Mouse (Mus musculus) lung, embryonic 15.5 days (tissue): ENCODE measurements around the gene Arhgap27. TPM values are rescaled to one million over a fixed set of nuclear protein-coding genes. Genes with fewer than 3 reads are reported as not detected.
A peak's percentile ranks its signal among the peaks of the same experiment; 100 is the strongest.
"Not testable (repeated sequence)": the region's sequence is repeated elsewhere in the genome, so short reads cannot be mapped to it uniquely, and the experiment has no call there.

Source experiments
- ATAC-seq: fragments of 200-750 bp; cut with Nextera tagmentation; 2 replicates; pipeline ENCODE4 v1.8.0; 2017; ENCODE audit warnings: moderate number of reproducible peaks, borderline replicate concordance; ENCODE audit not compliant: low FRiP score, low TSS enrichment; ENCODE audit errors: extremely low read depth
- H3K27ac ChIP-seq: fragments of 300-500 bp; sonication (generic); 2 replicates; pipeline ENCODE4 v1.5.1; 2015; ENCODE audit warnings: moderate library complexity, mild to moderate bottlenecking, inconsistent platforms
- H3K27me3 ChIP-seq: fragments of 300-500 bp; sonication (generic); 2 replicates; pipeline ENCODE4 v1.6.1; 2015; ENCODE audit warnings: inconsistent platforms
- H3K36me3 ChIP-seq: fragments of 300-500 bp; sonication (generic); 2 replicates; pipeline ENCODE4 v1.6.1; 2015; ENCODE audit warnings: inconsistent platforms
- H3K4me1 ChIP-seq: fragments of 300-500 bp; sonication (generic); 2 replicates; pipeline ENCODE4 v1.6.1; 2015; ENCODE audit warnings: inconsistent platforms
- H3K4me2 ChIP-seq: fragments of 300-500 bp; sonication (generic); 2 replicates; pipeline ENCODE4 v1.6.1; 2015; ENCODE audit warnings: inconsistent platforms, mild to moderate bottlenecking, moderate library complexity
- H3K4me3 ChIP-seq: fragments of 300-500 bp; sonication (generic); 2 replicates; pipeline ENCODE4 v1.5.1; 2015; ENCODE audit warnings: mild to moderate bottlenecking, inconsistent platforms
- H3K9ac ChIP-seq: fragments of 300-500 bp; sonication (generic); 2 replicates; pipeline ENCODE4 v1.6.1; 2015; ENCODE audit warnings: inconsistent platforms
- H3K9me3 ChIP-seq: fragments of 300-500 bp; sonication (generic); 2 replicates; pipeline ENCODE4 v1.6.1; 2016; ENCODE audit warnings: inconsistent platforms
- WGBS: fragments of 180-500 bp; shearing (Covaris S2); methylation state at CpG from one replicate; pipeline ENCODE4 v1.1.7; 2015; 5-methylcytosine and 5-hydroxymethylcytosine counted together
- polyA plus RNA-seq: library from polyadenylated mRNA; unstranded; fragments of >200 nt; fragmentation: Nextera tagmentation; extraction: Ambion mirVana; gene quantifications from 2 replicates; pipeline ENCODE4 v1.2.1, GENCODE M21; 2015

Gene Arhgap27
- polyA plus RNA-seq, result 17.0 and 17.3 TPM in 2 replicates

DNA sequence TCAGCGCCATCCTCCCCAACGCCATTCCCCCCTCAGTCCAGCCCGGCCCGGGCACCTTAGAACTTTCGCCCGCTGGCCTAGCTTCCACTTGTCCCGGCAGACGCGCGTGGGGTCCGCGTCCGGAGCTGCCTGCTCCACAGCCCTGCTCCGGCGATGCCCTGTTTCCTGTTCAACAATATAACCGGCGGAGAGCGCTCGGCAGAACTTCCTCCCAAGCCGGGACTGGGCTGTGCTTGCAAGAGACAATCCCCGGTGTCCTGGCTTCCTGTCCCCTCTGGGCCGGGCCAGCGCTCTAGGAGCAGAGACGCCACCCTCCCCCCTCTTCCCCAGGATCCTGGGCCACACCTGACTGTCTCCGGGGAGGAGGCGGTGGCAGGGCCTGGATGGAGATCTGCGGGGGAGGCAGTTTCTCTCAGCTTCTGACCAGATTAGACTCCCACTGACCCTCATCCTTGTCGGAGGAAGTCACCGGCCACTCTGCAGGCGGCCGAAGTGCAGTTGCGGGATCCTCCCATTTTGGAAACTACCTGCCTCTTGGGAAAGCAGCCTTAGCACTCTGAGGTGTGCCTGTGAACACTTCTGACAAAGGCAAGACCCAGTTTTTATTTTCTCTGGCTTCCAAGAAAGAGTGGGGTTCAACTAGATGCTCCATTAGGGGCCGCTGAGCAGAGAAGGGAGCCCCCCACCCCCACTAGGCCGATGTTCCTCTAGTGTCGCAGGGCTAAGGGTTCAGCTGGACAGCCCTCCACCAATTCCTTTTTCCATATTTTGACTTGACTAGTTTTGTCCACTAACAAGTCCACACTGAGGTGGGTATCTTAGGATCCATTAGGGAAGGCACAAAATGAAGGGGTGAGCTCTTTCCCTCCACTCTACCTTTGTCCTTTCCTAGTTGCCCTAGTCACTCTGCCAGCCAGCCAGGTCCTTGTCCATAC, at the start of gene Arhgap27:
Gene Arhgap27, minus strand, starts transcription at position 479 of the 935 bp plus-strand sequence.
- Histone ChIP-seq H3K36me3 (peaks cover 11% of the 10 kb centered on the region; the same call in 1 of the 2 replicates), H3K4me2 (peak within 1 kb of the TSS; percentile 89), H3K4me3 (peak within 1 kb of the TSS; percentile 50), H3K27me3 (peaks cover 46% of the 10 kb centered on the region), H3K9ac (peak within 1 kb of the TSS; percentile 64), H3K27ac (peak within 1 kb of the TSS; percentile 88), H3K4me1 (peaks cover 49% of the 10 kb centered on the region), H3K9me3 (no peaks in the 10 kb centered on the region)
- WGBS, result 2% methylated on average over 35 of the region's 35 CpGs
- peak; percentile 62 for ATAC-seq

DNA sequence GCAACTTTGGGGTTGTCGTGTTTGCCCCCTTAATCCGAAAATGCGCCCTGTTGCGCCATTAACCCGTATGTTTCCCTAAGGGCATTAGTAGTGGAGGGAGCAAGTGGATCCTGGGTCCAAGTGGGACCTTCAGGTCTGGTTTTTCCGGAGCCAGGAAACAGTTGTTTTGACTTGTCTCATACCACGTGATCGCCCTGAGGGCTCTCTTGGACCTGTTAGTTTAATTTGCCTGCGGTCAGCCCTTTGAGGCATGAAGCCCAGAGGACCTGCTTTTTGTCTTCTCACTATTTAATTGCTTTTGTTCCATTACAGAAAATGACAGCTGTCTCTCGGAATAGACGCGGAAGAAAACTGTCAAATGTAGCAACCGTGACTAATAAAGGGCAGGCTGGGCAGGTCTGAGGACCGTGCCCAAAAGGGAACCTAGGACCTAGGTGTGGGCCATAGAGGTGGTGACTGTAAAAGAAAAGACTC, 49.5 kb upstream of the Arhgap27 start:
- H3K36me3 ChIP-seq, result no peaks in the 10 kb centered on the region
- H3K4me2 ChIP-seq, result peak overlapping the region; percentile 96
- H3K4me3 ChIP-seq, result peak overlapping the region; percentile 97
- peak overlapping the region; percentile 85 for H3K9ac ChIP-seq
- peak overlapping the region; percentile 86 for H3K27ac ChIP-seq
- H3K9me3 ChIP-seq, result no peaks in the 10 kb centered on the region
- H3K27me3 ChIP-seq, result no peaks in the 10 kb centered on the region
- ATAC-seq, result peak; percentile 45; the same call in 1 of the 2 replicates
- WGBS, result 3% methylated on average over 14 of the region's 14 CpGs
- H3K4me1 ChIP-seq, result peaks cover 17% of the 10 kb centered on the region

DNA sequence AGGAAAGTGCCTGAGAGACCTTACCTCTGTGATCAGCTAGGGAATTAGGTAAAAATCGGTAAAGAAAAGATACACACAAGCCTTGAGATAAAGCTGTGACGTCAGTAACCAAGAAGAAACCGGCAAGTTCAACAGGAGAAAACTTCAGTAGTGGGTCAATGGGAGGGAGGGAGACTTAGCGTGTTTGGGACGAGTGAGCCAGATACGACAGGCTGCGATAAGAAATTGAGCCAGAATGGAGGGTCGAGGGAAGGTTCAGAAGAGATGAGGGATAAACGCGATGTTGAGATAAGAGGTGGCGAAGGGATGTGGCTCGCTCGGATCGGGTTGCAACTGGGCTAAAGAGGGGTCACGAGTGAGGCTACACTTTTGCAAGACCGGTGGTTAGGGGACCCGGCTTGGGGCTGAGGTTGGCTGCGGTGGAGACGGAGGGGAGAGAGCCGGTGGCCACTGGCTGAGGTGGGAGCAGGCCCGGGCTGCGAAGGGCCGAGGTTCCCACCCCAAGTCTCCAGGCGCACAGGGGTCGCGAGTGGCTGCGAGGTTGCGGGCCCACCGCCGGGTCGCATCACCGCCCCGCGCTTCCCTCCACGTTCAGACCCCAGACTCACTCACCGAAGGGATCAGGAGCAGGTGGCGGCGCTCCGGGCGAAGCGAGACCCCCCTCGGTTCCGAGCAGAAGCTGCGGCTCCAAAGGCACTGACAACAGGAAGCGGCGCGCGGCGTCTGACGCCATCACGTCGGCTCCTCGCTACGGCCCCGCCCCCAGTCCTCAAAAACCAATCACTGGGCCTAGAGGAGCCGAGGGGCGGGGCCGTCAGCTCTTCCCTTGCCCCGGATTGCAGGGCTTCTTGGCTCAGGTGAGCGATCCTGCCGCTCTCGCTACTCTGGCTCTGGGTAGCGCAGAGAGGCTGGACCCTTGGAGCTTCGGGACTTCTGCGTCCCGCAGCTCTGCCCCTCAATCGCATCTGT, 48.8 kb upstream of the Arhgap27 start, which contains the start of gene Plekhm1:
Gene Plekhm1, minus strand, starts transcription at position 707 of the 969 bp plus-strand sequence.
- ATAC-seq, result peak; percentile 96
- WGBS, result 1% methylated on average over 67 of the region's 67 CpGs
- peak within 1 kb of the TSS; percentile 86 for H3K27ac ChIP-seq

DNA sequence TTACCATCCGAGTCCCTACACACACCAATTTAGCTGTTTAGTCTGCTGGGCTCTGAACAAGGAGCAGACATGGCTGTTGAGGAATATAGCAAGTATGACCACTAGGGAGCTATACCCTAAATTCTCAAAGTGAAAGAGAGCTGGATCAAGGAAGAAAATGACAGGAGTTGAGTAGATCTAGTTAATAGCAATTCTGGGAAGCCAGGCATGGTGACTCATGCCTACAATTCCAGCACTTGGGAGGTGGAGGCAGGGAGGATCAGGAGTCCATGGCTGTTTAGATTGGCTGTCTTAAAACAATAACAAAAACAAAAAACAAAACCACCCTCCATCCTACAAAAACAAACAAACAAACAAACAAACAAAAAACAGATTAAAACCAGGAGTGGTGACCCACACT, 47.8 kb upstream of the Arhgap27 start:
- Histone ChIP-seq H3K4me2 (peak overlapping the region; percentile 96; the same call in 1 of the 2 replicates), H3K9ac (no peak overlapping the region), H3K9me3 (no peaks in the 10 kb centered on the region), H3K27ac (no peak overlapping the region), H3K36me3 (no peaks in the 10 kb centered on the region), H3K27me3 (no peaks in the 10 kb centered on the region), H3K4me3 (peak overlapping the region; percentile 97), H3K4me1 (peaks cover 17% of the 10 kb centered on the region)
- WGBS, result 74% methylated on average over 1 of the region's 1 CpGs
- ATAC-seq, result no peak

More for the DNA sequence above, 48.8 kb upstream of the Arhgap27 start, which contains the start of gene Plekhm1:
- H3K36me3 ChIP-seq, result no peaks in the 10 kb centered on the region
- H3K4me1 ChIP-seq, result peaks cover 17% of the 10 kb centered on the region
- no peaks in the 10 kb centered on the region for H3K9me3 ChIP-seq
- no peaks in the 10 kb centered on the region for H3K27me3 ChIP-seq
- H3K4me3 ChIP-seq, result peak within 1 kb of the TSS; percentile 97
- peak within 1 kb of the TSS; percentile 96 for H3K4me2 ChIP-seq
- peak within 1 kb of the TSS; percentile 85 for H3K9ac ChIP-seq

- no peak overlapping the region for H3K4me2 ChIP-seq
- no peak overlapping the region for H3K9ac ChIP-seq
- no peaks in the 10 kb centered on the region for H3K9me3 ChIP-seq
- H3K36me3 ChIP-seq, result no peaks in the 10 kb centered on the region
- peaks cover 17% of the 10 kb centered on the region for H3K4me1 ChIP-seq
- no peak overlapping the region for H3K27ac ChIP-seq
- no peak overlapping the region for H3K4me3 ChIP-seq
- WGBS, result 90% methylated on average over 13 of the region's 13 CpGs
- ATAC-seq, result no peak
- H3K27me3 ChIP-seq, result no peaks in the 10 kb centered on the region
Measured at GRCm38 (mm10) chr11:103408880-103409279, 45.4 kb upstream of the Arhgap27 start.

- H3K4me2 ChIP-seq, H3K27ac ChIP-seq, H3K36me3 ChIP-seq, H3K4me1 ChIP-seq, ATAC-seq, H3K27me3 ChIP-seq, H3K4me3 ChIP-seq, H3K9ac ChIP-seq, H3K9me3 ChIP-seq: not testable (repeated sequence)
- WGBS, result 55% methylated on average over 5 of the region's 5 CpGs
Measured at GRCm38 (mm10) chr11:103407136-103407535, 43.6 kb upstream of the Arhgap27 start.

GRCm38 (mm10) chr11:103406551-103406950, 43.1 kb upstream of the Arhgap27 start:
- no peak for ATAC-seq
- Histone ChIP-seq H3K27me3 (no peaks in the 10 kb centered on the region), H3K9me3 (no peaks in the 10 kb centered on the region), H3K4me3 (no peak overlapping the region), H3K9ac (no peak overlapping the region), H3K4me2 (no peak overlapping the region), H3K27ac (no peak overlapping the region), H3K4me1 (peaks cover 4% of the 10 kb centered on the region), H3K36me3 (peaks cover 3% of the 10 kb centered on the region; the same call in 1 of the 2 replicates)
- WGBS, result 53% methylated on average over 7 of the region's 7 CpGs

- Histone ChIP-seq H3K36me3 (peaks cover 3% of the 10 kb centered on the region; the same call in 1 of the 2 replicates), H3K27me3 (no peaks in the 10 kb centered on the region), H3K4me2 (no peak overlapping the region), H3K9ac (no peak overlapping the region), H3K27ac (no peak overlapping the region), H3K9me3 (no peaks in the 10 kb centered on the region), H3K4me1 (no peaks in the 10 kb centered on the region), H3K4me3 (no peak overlapping the region)
- WGBS, result 57% methylated on average over 1 of the region's 1 CpGs
- no peak for ATAC-seq
Measured at GRCm38 (mm10) chr11:103405814-103406213, 42.3 kb upstream of the Arhgap27 start.

DNA sequence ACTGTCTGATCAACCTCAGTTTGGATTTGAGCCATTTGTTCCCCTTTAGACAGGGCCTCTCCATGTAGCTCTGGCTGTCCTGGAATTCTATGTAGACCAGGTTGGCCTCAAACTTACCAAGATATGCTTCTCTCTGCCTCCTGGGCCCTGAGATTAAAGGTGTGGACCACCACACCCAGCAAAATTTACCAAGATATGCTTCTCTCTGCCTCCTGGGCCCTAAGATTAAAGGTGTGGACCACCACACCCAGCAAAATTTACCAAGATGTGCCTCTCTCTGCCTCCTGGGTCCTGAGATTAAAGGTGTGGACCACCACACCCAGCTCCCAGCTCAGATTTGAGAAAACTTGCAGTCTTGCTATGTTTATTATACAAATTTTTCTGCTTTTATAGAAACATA, 41.1 kb upstream of the Arhgap27 start:
- Histone ChIP-seq H3K27me3 (no peaks in the 10 kb centered on the region), H3K9ac (no peak overlapping the region), H3K4me3 (no peak overlapping the region), H3K27ac (no peak overlapping the region), H3K4me2 (no peak overlapping the region), H3K36me3 (peaks cover 3% of the 10 kb centered on the region; the same call in 1 of the 2 replicates), H3K9me3 (no peaks in the 10 kb centered on the region), H3K4me1 (no peaks in the 10 kb centered on the region)
- ATAC-seq, result no peak

GRCm38 (mm10) chr11:103403776-103404175, 40.3 kb upstream of the Arhgap27 start:
- 53% methylated on average over 4 of the region's 4 CpGs for WGBS

GRCm38 (mm10) chr11:103402738-103403137, 39.2 kb upstream of the Arhgap27 start:
- Histone ChIP-seq H3K27me3 (no peaks in the 10 kb centered on the region), H3K4me2 (no peak overlapping the region), H3K9me3 (no peaks in the 10 kb centered on the region), H3K4me1 (no peaks in the 10 kb centered on the region), H3K36me3 (peaks cover 3% of the 10 kb centered on the region; the same call in 1 of the 2 replicates), H3K27ac (no peak overlapping the region), H3K4me3 (no peak overlapping the region), H3K9ac (no peak overlapping the region)
- no peak for ATAC-seq
- WGBS, result 85% methylated on average over 5 of the region's 5 CpGs

More at GRCm38 (mm10) chr11:103403776-103404175, 40.3 kb upstream of the Arhgap27 start:
- no peaks in the 10 kb centered on the region for H3K9me3 ChIP-seq
- H3K36me3 ChIP-seq, result peaks cover 3% of the 10 kb centered on the region; the same call in 1 of the 2 replicates
- no peak overlapping the region for H3K27ac ChIP-seq
- no peak overlapping the region for H3K4me3 ChIP-seq
- H3K9ac ChIP-seq, result no peak overlapping the region
- H3K4me1 ChIP-seq, result no peaks in the 10 kb centered on the region
- no peak for ATAC-seq
- no peak overlapping the region for H3K4me2 ChIP-seq
- H3K27me3 ChIP-seq, result no peaks in the 10 kb centered on the region
